10 mouse cellular contexts compared by ENCODE assay signal in genomic region chr8:112935897-112936719, GRCm38 (mm10).
DNase-seq lines count a peak whose midpoint lies in the region; ATAC-seq lines count a peak whose summit lies in the region.
"Had no signal": no experiment of that assay in that cellular context is flagged by ENCODE, and none has a peak within 500 bp of the region (broad histone marks: within the 10 kb centered on the region; RNA-seq: fewer than 3 reads in every experiment).

No protein-coding gene starts in this region.

- no peak overlapping the region for H3K27ac ChIP-seq in kidney, embryonic 16.5 days (ENCODE audit: low read length)
- H3K27ac ChIP-seq in forebrain, embryonic 16.5 days (ENCODE audit: low read length), result no peak overlapping the region
- H3K27ac ChIP-seq in lung, embryonic 15.5 days, result no peak overlapping the region
- H3K27ac ChIP-seq: liver, embryonic 14.5 days had no signal

- H3K4me3 ChIP-seq in kidney, embryonic 16.5 days (ENCODE audit: low read length), result no peak overlapping the region
- no peak overlapping the region for H3K4me3 ChIP-seq in forebrain, embryonic 16.5 days (replicated peaks; ENCODE audit: low read length)
- H3K4me3 ChIP-seq in lung, embryonic 15.5 days, result no peak overlapping the region
- H3K4me3 ChIP-seq: erythroblast, embryonic 14.5 days had no signal

- ATAC-seq in kidney, embryonic 16.5 days (ENCODE audit: low FRiP score, low TSS enrichment), result no peak
- peak; percentile 79 for ATAC-seq in forebrain, embryonic 16.5 days
- ATAC-seq in lung, embryonic 15.5 days (ENCODE audit: borderline replicate concordance, extremely low read depth, low FRiP score, low TSS enrichment), result peak; percentile 76; the same call in 1 of the 2 replicates
- no peak for ATAC-seq in activated CD4-positive, CD25-positive, alpha-beta regulatory T cell, adult 4 months

- no peaks in the 10 kb centered on the region for H3K9me3 ChIP-seq in kidney, embryonic 16.5 days (ENCODE audit: low read length)
- H3K9me3 ChIP-seq in forebrain, embryonic 16.5 days (ENCODE audit: control insufficient read depth, low read length), result no peaks in the 10 kb centered on the region
- no peaks in the 10 kb centered on the region for H3K9me3 ChIP-seq in lung, embryonic 15.5 days

- no peaks in the 10 kb centered on the region for H3K4me1 ChIP-seq in kidney, embryonic 16.5 days (ENCODE audit: insufficient read depth, low read length)
- H3K4me1 ChIP-seq in forebrain, embryonic 16.5 days (replicated peaks; ENCODE audit: control insufficient read depth, insufficient read depth, low read length), result peaks cover 5% of the 10 kb centered on the region
- H3K4me1 ChIP-seq in lung, embryonic 15.5 days, result no peaks in the 10 kb centered on the region

- no peak overlapping the region for H3K9ac ChIP-seq in kidney, embryonic 16.5 days (replicated peaks; ENCODE audit: low read length)
- H3K9ac ChIP-seq in forebrain, embryonic 16.5 days (replicated peaks; ENCODE audit: low read depth, low read length), result no peak overlapping the region
- H3K9ac ChIP-seq in lung, embryonic 15.5 days, result no peak overlapping the region
- H3K9ac ChIP-seq: liver, embryonic 14.5 days had no signal

- no peak overlapping the region for H3K4me2 ChIP-seq in kidney, embryonic 16.5 days (replicated peaks; ENCODE audit: low read depth, low read length)
- H3K4me2 ChIP-seq in forebrain, embryonic 16.5 days (ENCODE audit: low read length), result no peak overlapping the region
- H3K4me2 ChIP-seq in lung, embryonic 15.5 days, result no peak overlapping the region

- peak; percentile 31 for DNase-seq in kidney, adult 18-20 months
- peak; percentile 12 for DNase-seq in adrenal gland, postnatal 25 days
- no peak for DNase-seq in MN1 (ENCODE audit: low spot score)
- no peak for DNase-seq in thymus, adult 18-20 months

- H3K36me3 ChIP-seq in kidney, embryonic 16.5 days (ENCODE audit: insufficient read depth, low read length), result no peaks in the 10 kb centered on the region
- no peaks in the 10 kb centered on the region for H3K36me3 ChIP-seq in forebrain, embryonic 16.5 days (ENCODE audit: control insufficient read depth, insufficient read depth)
- no peaks in the 10 kb centered on the region for H3K36me3 ChIP-seq in lung, embryonic 15.5 days

- no peaks in the 10 kb centered on the region for H3K27me3 ChIP-seq in kidney, embryonic 16.5 days (ENCODE audit: insufficient read depth, low read length)
- no peaks in the 10 kb centered on the region; the same call in 1 of the 2 replicates for H3K27me3 ChIP-seq in forebrain, embryonic 16.5 days (replicated peaks; ENCODE audit: control insufficient read depth, insufficient read depth, low read length)
- H3K27me3 ChIP-seq in lung, embryonic 15.5 days, result no peaks in the 10 kb centered on the region; the same call in 1 of the 2 replicates

- WGBS in kidney, embryonic 16.5 days, result 65% methylated on average over 9 of the region's 9 CpGs
- 21% methylated on average over 9 of the region's 9 CpGs for WGBS in forebrain, embryonic 16.5 days
- 59% methylated on average over 9 of the region's 9 CpGs for WGBS in lung, embryonic 15.5 days

Comparison
In these comparisons a context has a peak if more than half of its experiments do, and no peak if none do; other contexts are left out.
1. DNase-seq: peak in kidney, adult 18-20 months (single experiment) and adrenal gland, postnatal 25 days (single experiment); none in MN1 (single experiment) and thymus, adult 18-20 months (0 of 2).
2. ATAC-seq: peak in forebrain, embryonic 16.5 days (single experiment) and lung, embryonic 15.5 days (single experiment); none in kidney, embryonic 16.5 days (single experiment) and activated CD4-positive, CD25-positive, alpha-beta regulatory T cell, adult 4 months (single experiment).